8 mouse cellular contexts compared by ENCODE assay signal in genomic region chr11:60351388-60351787, GRCm38 (mm10). TPM values are rescaled to one million over a fixed set of nuclear protein-coding genes. Genes with fewer than 3 reads are reported as not detected.
DNase-seq lines count a peak whose midpoint lies in the region; ATAC-seq and TF ChIP-seq lines count a peak whose summit lies in the region.

No protein-coding gene starts in this region.

- H3K9me3 ChIP-seq in G1E (replicated peaks), result no peaks in the 10 kb centered on the region
- H3K9me3 ChIP-seq in hindbrain, embryonic 13.5 days, result no peaks in the 10 kb centered on the region
- H3K9me3 ChIP-seq in liver, embryonic 15.5 days (replicated peaks), result no peaks in the 10 kb centered on the region

- peak overlapping the region; percentile 88 for H3K4me2 ChIP-seq in hindbrain, embryonic 13.5 days
- peak overlapping the region; percentile 95 for H3K4me2 ChIP-seq in liver, embryonic 15.5 days

- H3K27me3 ChIP-seq in heart, adult 2 months (ENCODE audit: control insufficient read depth, insufficient read depth, low read length), result no peaks in the 10 kb centered on the region
- no peaks in the 10 kb centered on the region for H3K27me3 ChIP-seq in G1E (ENCODE audit: insufficient read depth, low read length)
- no peaks in the 10 kb centered on the region for H3K27me3 ChIP-seq in hindbrain, embryonic 13.5 days
- no peaks in the 10 kb centered on the region for H3K27me3 ChIP-seq in liver, embryonic 15.5 days
- H3K27me3 ChIP-seq in thymus, adult 2 months (ENCODE audit: control insufficient read depth, insufficient read depth, low read length), result no peaks in the 10 kb centered on the region

- H3K4me3 ChIP-seq in heart, adult 2 months, result peak overlapping the region; percentile 86
- peak overlapping the region; percentile 91; the same call in 1 of the 2 replicates for H3K4me3 ChIP-seq in G1E (ENCODE audit: low read depth, low read length)
- H3K4me3 ChIP-seq in hindbrain, embryonic 13.5 days, result peak overlapping the region; percentile 66
- peak overlapping the region; percentile 83 for H3K4me3 ChIP-seq in liver, embryonic 15.5 days (replicated peaks)
- no peak overlapping the region for H3K4me3 ChIP-seq in thymus, adult 2 months (ENCODE audit: control insufficient read depth, insufficient read depth, low read length)

- H3K36me3 ChIP-seq in heart, adult 2 months (ENCODE audit: control insufficient read depth, insufficient read depth, low read length), result peaks cover 19% of the 10 kb centered on the region
- peaks cover 4% of the 10 kb centered on the region for H3K36me3 ChIP-seq in G1E (replicated peaks)
- H3K36me3 ChIP-seq in hindbrain, embryonic 13.5 days, result no peaks in the 10 kb centered on the region
- H3K36me3 ChIP-seq in liver, embryonic 15.5 days (replicated peaks), result no peaks in the 10 kb centered on the region
- H3K36me3 ChIP-seq in thymus, adult 2 months (ENCODE audit: control insufficient read depth, insufficient read depth, low read length), result no peaks in the 10 kb centered on the region

- peaks cover 11% of the 10 kb centered on the region for H3K4me1 ChIP-seq in heart, adult 2 months (ENCODE audit: control insufficient read depth, insufficient read depth, low read length)
- peaks cover 44% of the 10 kb centered on the region for H3K4me1 ChIP-seq in G1E (ENCODE audit: insufficient read depth, low read depth, low read length)
- H3K4me1 ChIP-seq in hindbrain, embryonic 13.5 days (replicated peaks), result peaks cover 25% of the 10 kb centered on the region
- peaks cover 45% of the 10 kb centered on the region for H3K4me1 ChIP-seq in liver, embryonic 15.5 days (replicated peaks)
- H3K4me1 ChIP-seq in thymus, adult 2 months (replicated peaks; ENCODE audit: control insufficient read depth, insufficient read depth, low read length), result peaks cover 7% of the 10 kb centered on the region

- TF ChIP-seq CTCF in heart, adult 2 months (IDR thresholded peaks at IDR 0.05), result peak; percentile 45
- TF ChIP-seq CTCF in G1E (IDR thresholded peaks at IDR 0.05; ENCODE audit: low read depth, low read length), result no peak
- no peak for TF ChIP-seq CTCF in thymus, adult 2 months (IDR thresholded peaks at IDR 0.05; ENCODE audit: borderline replicate concordance, control insufficient read depth, extremely low read depth, insufficient read depth, low read length, poor library complexity)

- DNase-seq in heart, adult 2 months, result no peak
- DNase-seq in heart, postnatal 4 days, result no peak
- no peak for DNase-seq in G1E (ENCODE audit: low spot score)
- DNase-seq in thymus, adult 2 months, result no peak
- no peak for DNase-seq in spleen, postnatal 10 days (ENCODE audit: low spot score in 2 of 2)

- peak overlapping the region; percentile 83 for H3K9ac ChIP-seq in heart, adult 2 months (ENCODE audit: low read depth, low read length)
- H3K9ac ChIP-seq in hindbrain, embryonic 13.5 days, result peak overlapping the region; percentile 80
- peak overlapping the region; percentile 77; the same call in 1 of the 2 replicates for H3K9ac ChIP-seq in liver, embryonic 15.5 days

- TF ChIP-seq POLR2A in heart, adult 2 months (IDR thresholded peaks at IDR 0.05; ENCODE audit: insufficient read depth, low read depth, low read length), result no peak
- no peak for TF ChIP-seq POLR2A in thymus, adult 2 months (IDR thresholded peaks at IDR 0.05; ENCODE audit: control insufficient read depth, extremely low read depth, insufficient read depth, low read length, poor library complexity)

- 51% methylated on average over 2 of the region's 2 CpGs for WGBS in heart, adult 2 months
- 73% methylated on average over 2 of the region's 2 CpGs for WGBS in hindbrain, embryonic 13.5 days
- 57% methylated on average over 2 of the region's 2 CpGs for WGBS in liver, embryonic 15.5 days (ENCODE audit: insufficient replicate concordance)
- WGBS in thymus, adult 2 months, result 76% methylated on average over 2 of the region's 2 CpGs

- TF ChIP-seq EP300 in heart, adult 2 months (IDR thresholded peaks at IDR 0.05; ENCODE audit: insufficient read depth, low read depth, low read length), result no peak

- intact Hi-C loops in heart, adult 2 months (cut with DNase I), result loop anchor here (2.0 to 5.0 kb wide), 3 partner anchors 44 to 244 kb away; partner anchors contain the start of gene Rai1

- no peak for ATAC-seq in G1E (ENCODE audit: extremely low read depth, insufficient number of reproducible peaks, low FRiP score, poor library complexity, severe bottlenecking)
- no peak for ATAC-seq in hindbrain, embryonic 13.5 days (ENCODE audit: low FRiP score)
- ATAC-seq in liver, embryonic 15.5 days (ENCODE audit: insufficient read depth), result no peak
- ATAC-seq in monocyte, adult 5-6 weeks (replicated peaks; ENCODE audit: insufficient number of reproducible peaks, low FRiP score, low TSS enrichment, poor library complexity, severe bottlenecking), result no peak

- peaks cover 10% of the 10 kb centered on the region for H3K79me2 ChIP-seq in heart, adult 2 months (replicated peaks; ENCODE audit: control insufficient read depth, insufficient read depth, low read length)

- peak overlapping the region; percentile 98 for H3K27ac ChIP-seq in heart, adult 2 months
- no peak overlapping the region for H3K27ac ChIP-seq in hindbrain, embryonic 13.5 days
- peak overlapping the region; percentile 86 for H3K27ac ChIP-seq in liver, embryonic 15.5 days (replicated peaks)
- H3K27ac ChIP-seq in thymus, adult 2 months (ENCODE audit: control insufficient read depth, insufficient read depth, low read length), result no peak overlapping the region

RNA-seq across cellular contexts. Expression of gene Tom1l2, which starts 1.3 kb away (rescaled TPM):
- total RNA-seq in heart, adult 2 months (2021), result 100 to 1,000 TPM; 102 to 113 TPM
- 123 and 149 TPM in 2 replicates for polyA plus RNA-seq in heart, adult 2 months (2012; rRNA removed)
- 10 to 100 TPM; 83.2 to 85.0 TPM for total RNA-seq in heart, postnatal 4 days (2021)
- 20.4 and 24.8 TPM in 2 replicates for total RNA-seq in G1E (2014; fragmentation: Nextera tagmentation)
- total RNA-seq in G1E (2017), result 7.8 and 8.1 TPM in 2 replicates
- 19.0 and 20.9 TPM in 2 replicates for polyA plus RNA-seq in G1E (2012)
- 54.5 and 59.2 TPM in 2 replicates for polyA plus RNA-seq in hindbrain, embryonic 13.5 days (2015; fragmentation: Nextera tagmentation; extraction: Ambion mirVana)
- polyA plus RNA-seq in liver, embryonic 15.5 days (2015; fragmentation: Nextera tagmentation; extraction: Ambion mirVana), result 5.3 and 5.8 TPM in 2 replicates
- total RNA-seq in monocyte, adult 5-6 weeks (2017), result 4.2 to 14.6 TPM (median 9.3 TPM) in 3 replicates
- polyA plus RNA-seq in thymus, adult 2 months (2012; rRNA removed), result 85.1 and 99.5 TPM in 2 replicates

RNA-seq across cellular contexts. Expression of gene Drc3, which starts 1.7 kb away (rescaled TPM):
- 1 to 10 TPM; 1.6 to 2.4 TPM for total RNA-seq in heart, adult 2 months (2021)
- polyA plus RNA-seq in heart, adult 2 months (2012; rRNA removed), result 4.1 and 4.2 TPM in 2 replicates
- total RNA-seq in heart, postnatal 4 days (2021), result 1 to 10 TPM; 1.8 to 2.4 TPM
- total RNA-seq in G1E (2014; fragmentation: Nextera tagmentation) (1.1 TPM in 1 of 2 replicates, not detected in the other), G1E (2017) (0.99 and 1.4 TPM in 2 replicates)
- polyA plus RNA-seq in G1E (2012), result 0.07 TPM in 2 replicates
- 6.3 and 7.9 TPM in 2 replicates for polyA plus RNA-seq in hindbrain, embryonic 13.5 days (2015; fragmentation: Nextera tagmentation; extraction: Ambion mirVana)
- 0.25 and 0.48 TPM in 2 replicates for polyA plus RNA-seq in liver, embryonic 15.5 days (2015; fragmentation: Nextera tagmentation; extraction: Ambion mirVana)
- 0.39 TPM in 1 of 3 replicates, not detected in the others for total RNA-seq in monocyte, adult 5-6 weeks (2017)
- 2.8 and 5.2 TPM in 2 replicates for polyA plus RNA-seq in thymus, adult 2 months (2012; rRNA removed)

Comparison
In these comparisons a context has a peak if more than half of its experiments do, and no peak if none do; other contexts are left out.
1. H3K27ac ChIP-seq: peak in heart, adult 2 months (single experiment) and liver, embryonic 15.5 days (single experiment); none in hindbrain, embryonic 13.5 days (single experiment) and thymus, adult 2 months (single experiment).
2. Peak in every context shown above with its lines, with median percentiles within 50 percentile points of each other: H3K9ac ChIP-seq.